Mouse (Mus musculus): ENCODE data around the gene Ttc28.

The Ttc28 gene

DNA sequence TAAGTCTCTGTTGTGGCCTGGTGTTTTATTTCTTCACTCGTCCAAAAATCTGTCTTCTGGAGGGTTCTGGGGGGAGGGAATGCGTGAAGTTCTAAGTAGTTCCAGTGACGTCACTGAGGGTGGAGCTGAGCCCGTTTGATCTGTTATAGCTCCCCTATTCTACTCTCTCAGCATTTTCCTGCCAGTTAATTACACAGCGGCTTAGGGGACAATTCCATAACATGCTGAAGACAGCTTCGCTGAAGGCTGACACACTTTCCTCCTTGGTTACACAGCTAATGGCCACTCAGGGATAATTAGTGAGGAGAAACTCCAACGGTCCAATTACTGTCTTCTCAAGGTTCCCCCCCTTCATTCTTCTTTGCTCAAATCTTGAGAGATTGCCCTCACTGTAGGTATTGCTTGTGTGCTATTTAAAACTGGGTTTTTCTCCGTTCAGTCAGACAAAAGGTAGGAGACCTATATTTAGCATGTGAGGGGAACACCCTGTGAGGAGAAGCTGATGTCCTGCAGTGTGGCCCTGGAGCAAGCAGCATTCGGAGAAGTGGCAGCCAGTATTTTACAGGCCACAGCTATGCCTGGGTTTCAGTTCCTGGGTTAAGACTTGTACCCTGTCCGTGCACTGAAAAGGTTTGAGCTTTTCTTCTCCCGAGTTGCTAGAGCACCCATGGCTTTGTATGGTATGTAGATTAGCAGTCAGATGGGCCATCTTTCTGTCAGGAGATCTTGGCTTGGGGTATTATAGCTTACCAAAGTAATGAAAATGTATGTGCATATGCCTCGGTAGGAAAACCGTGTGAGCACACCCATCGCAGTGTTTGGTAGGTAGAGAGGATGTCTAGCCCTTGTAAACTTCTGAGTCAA lies 126.9 kb downstream of the Ttc28 start:
- no peak for DNase-seq (ENCODE audit: low spot score in 2 of 2)

GRCm38 (mm10) chr5:111007136-111007500 lies 127.5 kb downstream of the Ttc28 start:
- DNase-seq (ENCODE audit: low spot score in 2 of 2), result no peak

- DNase-seq (ENCODE audit: low spot score in 2 of 2), result no peak
These were observed 128.3 kb downstream of the Ttc28 start for GRCm38 (mm10) chr5:111007900-111008299.

DNA sequence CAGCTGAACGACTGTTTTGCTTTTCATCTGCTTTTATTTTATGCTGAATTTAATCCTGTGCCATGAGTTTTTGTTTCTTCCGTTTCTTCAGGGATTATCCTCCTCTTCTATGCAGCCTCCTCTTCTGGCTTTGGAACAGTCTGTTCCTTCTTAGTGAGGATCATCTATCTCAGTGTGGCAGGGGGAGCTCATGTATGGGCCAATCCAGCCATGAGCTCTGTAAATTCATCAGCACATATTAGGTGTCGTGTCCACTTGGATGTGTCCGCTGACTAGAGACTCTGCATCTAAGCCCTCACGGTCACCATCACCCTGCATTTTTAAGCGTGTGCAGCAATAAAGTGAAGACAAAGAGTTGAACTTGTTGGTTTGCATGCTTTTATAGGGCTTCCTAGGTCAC lies 128.8 kb downstream of the Ttc28 start:
- no peak for DNase-seq (ENCODE audit: low spot score in 2 of 2)

DNA sequence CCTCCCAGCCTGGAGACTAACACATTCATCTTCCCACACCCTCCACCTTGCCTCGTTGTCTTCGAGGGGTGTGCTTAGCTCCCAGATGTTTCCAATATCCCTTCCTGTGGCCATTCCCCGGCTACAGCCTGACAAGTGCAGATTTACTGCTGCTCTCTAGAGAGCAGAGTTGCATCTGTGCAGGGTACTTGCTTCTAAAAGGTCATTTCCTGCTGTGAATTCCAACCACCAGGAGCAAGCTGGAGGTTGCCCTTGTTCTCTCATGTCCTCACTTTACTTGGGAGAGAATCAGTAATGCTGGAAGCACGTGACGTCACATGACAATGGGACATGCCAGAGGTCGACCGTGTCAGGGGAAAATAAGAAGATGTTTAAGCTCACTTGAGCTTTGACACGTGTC lies 131.7 kb downstream of the Ttc28 start:
- DNase-seq (ENCODE audit: low spot score in 2 of 2), result no peak

- no peak for DNase-seq (ENCODE audit: low spot score in 2 of 2)
These were observed 132.5 kb downstream of the Ttc28 start for GRCm38 (mm10) chr5:111012064-111012463.

DNA sequence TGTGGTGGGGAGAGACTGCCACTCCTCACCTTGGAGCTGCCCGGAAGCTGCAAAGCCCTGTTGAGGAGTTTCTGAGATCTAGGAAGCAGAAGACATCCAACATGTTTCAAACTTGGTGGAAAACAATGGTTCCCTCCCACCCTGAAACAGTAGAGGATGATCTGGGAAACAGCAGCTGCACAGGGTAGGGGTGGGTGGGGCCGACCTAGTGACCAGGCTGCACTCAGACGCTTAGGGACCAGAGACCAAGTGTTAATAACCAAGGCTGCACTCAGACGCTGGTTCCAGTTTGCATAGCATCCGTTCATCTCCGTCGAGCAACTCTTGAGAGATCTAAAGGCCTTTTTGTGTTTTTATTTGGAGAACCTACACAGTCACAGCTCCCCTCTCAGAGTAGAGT lies 133.0 kb downstream of the Ttc28 start:
- no peak for DNase-seq (ENCODE audit: low spot score in 2 of 2)

DNA sequence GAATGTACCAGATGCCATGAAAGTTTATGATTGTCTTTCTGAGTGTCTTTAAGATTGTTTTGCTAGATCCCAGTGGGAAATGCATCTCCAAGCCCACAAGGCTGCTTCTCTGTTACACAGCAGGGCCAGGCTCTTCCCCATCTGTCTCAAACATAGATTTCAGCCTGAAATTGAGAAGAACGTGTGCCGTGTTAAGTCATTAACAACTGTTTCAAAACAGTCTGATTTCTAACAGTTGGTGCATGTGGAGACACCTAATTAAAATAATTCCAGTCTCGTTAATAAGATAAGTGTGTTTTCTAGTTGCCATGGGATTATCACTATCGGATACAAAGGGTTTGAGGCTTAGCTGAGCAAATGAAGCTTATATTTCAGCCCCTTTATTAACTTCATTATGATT lies 135.4 kb downstream of the Ttc28 start:
- no peak for DNase-seq (ENCODE audit: low spot score in 2 of 2)

DNA sequence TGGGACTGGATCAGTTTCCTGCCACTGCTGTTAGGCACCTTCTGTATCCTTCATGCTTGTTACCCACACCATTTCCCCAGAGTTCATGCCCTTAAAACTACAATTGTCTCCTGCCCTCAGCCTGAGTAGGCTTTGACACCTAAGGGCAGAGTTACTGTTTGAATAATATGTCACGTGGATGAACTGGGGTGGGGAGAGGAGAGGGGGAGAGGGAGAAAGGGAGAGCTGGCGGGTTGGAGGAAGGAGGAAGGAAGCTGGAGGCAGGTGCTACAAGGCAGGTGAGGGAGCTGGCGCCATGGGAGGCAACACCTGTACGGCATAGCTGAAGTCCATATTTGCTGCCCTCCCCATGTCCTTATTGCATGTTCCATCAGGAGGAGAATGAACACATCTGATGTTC lies 137.7 kb downstream of the Ttc28 start:
- no peak for DNase-seq (ENCODE audit: low spot score in 2 of 2)

- no peak for DNase-seq (ENCODE audit: low spot score in 2 of 2)
These were observed 142.7 kb downstream of the Ttc28 start for GRCm38 (mm10) chr5:111022339-111022738.

- DNase-seq (ENCODE audit: low spot score in 2 of 2), result no peak
These were observed 143.3 kb downstream of the Ttc28 start for GRCm38 (mm10) chr5:111022940-111023339.

DNA sequence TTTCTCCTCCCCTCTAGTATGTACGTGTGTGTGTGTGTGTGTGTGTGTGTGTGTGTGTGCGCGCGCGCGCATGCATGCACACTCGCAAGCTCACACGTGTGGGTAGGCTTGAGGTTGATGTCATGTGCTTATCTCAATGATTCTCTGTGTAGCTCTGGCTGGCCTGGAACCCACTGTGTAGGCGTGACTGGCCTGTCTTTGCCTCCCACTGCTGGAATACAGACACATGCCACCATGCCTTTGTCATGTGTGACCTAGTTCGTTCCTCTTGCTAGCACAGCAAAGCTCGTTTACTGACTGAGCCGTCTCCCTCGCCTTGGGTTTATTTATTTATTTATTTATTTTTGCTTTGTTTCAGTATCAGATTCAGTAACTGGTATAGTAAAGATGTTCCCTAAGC lies 145.0 kb downstream of the Ttc28 start:
- DNase-seq (ENCODE audit: low spot score in 2 of 2), result no peak

GRCm38 (mm10) chr5:111025476-111025875 lies 145.9 kb downstream of the Ttc28 start:
- DNase-seq (ENCODE audit: low spot score in 2 of 2), result no peak

GRCm38 (mm10) chr5:111026209-111026608 lies 146.6 kb downstream of the Ttc28 start:
- DNase-seq (ENCODE audit: low spot score in 2 of 2), result no peak

GRCm38 (mm10) chr5:111028340-111028739 lies 148.7 kb downstream of the Ttc28 start:
- no peak for DNase-seq (ENCODE audit: low spot score in 2 of 2)

DNA sequence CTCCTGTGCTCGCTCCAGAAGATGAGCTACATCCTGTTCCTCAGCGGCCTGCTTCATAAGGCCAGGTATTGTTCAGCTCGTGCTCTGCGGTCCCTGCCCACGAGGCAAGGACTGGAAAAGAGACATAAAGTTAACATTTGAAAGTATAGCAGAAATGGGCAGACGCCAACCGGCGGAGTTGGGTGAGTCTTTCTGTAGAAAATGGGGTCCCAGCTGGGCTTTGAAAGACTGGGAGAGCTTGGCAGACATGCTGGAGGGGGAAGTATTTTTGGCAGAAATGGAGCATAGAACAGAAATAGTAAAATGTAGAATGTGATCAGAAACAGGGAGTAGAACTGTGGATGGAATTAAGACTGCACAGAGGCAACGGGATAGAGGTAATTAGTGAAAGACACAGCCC lies 149.3 kb downstream of the Ttc28 start:
- no peak for DNase-seq (ENCODE audit: low spot score in 2 of 2)

GRCm38 (mm10) chr5:111032687-111033295 lies 153.2 kb downstream of the Ttc28 start:
- no peak for DNase-seq (ENCODE audit: low spot score in 2 of 2)

- no peak for DNase-seq (ENCODE audit: low spot score in 2 of 2)
These were observed 153.9 kb downstream of the Ttc28 start for GRCm38 (mm10) chr5:111033489-111033888.

DNA sequence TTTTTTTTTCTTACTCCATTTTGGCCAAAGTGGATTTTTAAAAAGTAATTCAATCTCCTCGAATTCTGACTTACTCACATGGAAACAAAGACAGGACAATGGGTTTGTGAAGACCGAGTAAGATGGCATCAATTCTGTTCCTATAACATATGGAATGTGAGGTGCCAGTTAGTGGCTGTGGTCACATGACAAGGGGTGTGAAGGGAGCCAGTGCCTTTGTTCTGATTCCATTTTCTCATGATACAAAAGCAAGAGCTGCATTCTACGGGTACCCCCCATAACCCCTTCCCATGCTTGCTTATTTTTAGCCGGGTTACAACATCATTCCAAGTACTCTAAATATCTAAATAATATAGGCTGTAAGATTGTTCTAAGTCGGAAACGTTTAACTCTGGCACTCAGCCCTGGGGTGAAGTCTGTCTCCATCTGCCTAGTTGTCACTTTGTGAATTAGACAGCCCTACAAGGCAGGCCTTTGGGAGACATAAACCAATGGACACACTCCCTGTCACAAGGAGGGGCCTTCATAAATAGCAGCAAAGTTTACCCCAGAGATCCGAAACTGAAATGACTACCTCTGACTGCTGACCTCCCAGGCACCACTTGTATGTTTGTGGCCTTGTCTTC lies 157.6 kb downstream of the Ttc28 start:
- DNase-seq (ENCODE audit: low spot score in 2 of 2), result no peak

DNA sequence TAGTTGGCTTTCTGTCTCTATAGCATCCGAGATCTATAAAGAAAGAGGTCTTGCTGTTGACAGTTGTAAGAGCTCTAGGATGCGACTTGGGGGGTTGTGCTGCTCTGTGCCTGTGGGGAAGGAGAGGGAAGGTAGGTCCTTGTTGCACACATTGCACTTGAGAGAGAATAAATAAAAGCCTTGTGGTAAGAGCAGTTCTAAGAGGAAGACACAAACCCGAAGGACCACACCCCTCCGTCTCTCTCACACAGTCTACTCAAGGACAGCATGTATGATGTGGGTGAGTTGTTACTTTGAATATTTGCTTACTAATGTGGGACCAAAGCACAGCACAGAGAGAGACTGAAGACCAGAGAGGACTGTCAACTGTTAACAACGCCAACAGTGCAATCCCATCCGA lies 160.2 kb downstream of the Ttc28 start:
- DNase-seq (ENCODE audit: low spot score in 2 of 2), result no peak

GRCm38 (mm10) chr5:111041952-111042351 lies 162.3 kb downstream of the Ttc28 start:
- DNase-seq (ENCODE audit: low spot score in 2 of 2), result no peak

- no peak for DNase-seq (ENCODE audit: low spot score in 2 of 2)
These were observed 164.6 kb downstream of the Ttc28 start for GRCm38 (mm10) chr5:111044193-111044592.

- no peak for DNase-seq (ENCODE audit: low spot score in 2 of 2)
These were observed 166.8 kb downstream of the Ttc28 start for GRCm38 (mm10) chr5:111046359-111046758.
